Mouse (Mus musculus) embryonic facial prominence, embryonic 15.5 days (tissue): Measurements from ENCODE around the gene Rad21l. TPM values are rescaled to one million over a fixed set of nuclear protein-coding genes. Genes with fewer than 3 reads are reported as not detected.

Experiments used
- ATAC-seq: fragments of 200-750 bp; cut with Nextera tagmentation; 2 replicates; pipeline ENCODE4 v1.8.0; 2017; ENCODE audit warnings: low read depth, moderate TSS enrichment; ENCODE audit not compliant: insufficient number of reproducible peaks, low FRiP score, low TSS enrichment
- H3K27ac ChIP-seq: fragments of 300-500 bp; sonication (generic); replicated peaks from 2 replicates; pipeline ENCODE4 v1.5.1; 2015; ENCODE audit warnings: mild to moderate bottlenecking, inconsistent platforms
- H3K27me3 ChIP-seq: fragments of 300-500 bp; sonication (generic); 2 replicates; pipeline ENCODE4 v1.6.1; 2015; ENCODE audit warnings: inconsistent platforms
- H3K36me3 ChIP-seq: fragments of 300-500 bp; sonication (generic); 2 replicates; pipeline ENCODE4 v1.6.1; 2015; ENCODE audit warnings: mild to moderate bottlenecking, inconsistent platforms
- H3K4me1 ChIP-seq: fragments of 300-500 bp; sonication (generic); 2 replicates; pipeline ENCODE4 v1.6.1; 2015; ENCODE audit warnings: inconsistent platforms
- H3K4me2 ChIP-seq: fragments of 300-500 bp; sonication (generic); replicated peaks from 2 replicates; pipeline ENCODE4 v1.6.1; 2015; ENCODE audit warnings: mild to moderate bottlenecking, inconsistent platforms
- H3K4me3 ChIP-seq: fragments of 300-500 bp; sonication (generic); replicated peaks from 2 replicates; pipeline ENCODE4 v1.5.1; 2015; ENCODE audit warnings: mild to moderate bottlenecking, inconsistent platforms
- H3K9ac ChIP-seq: fragments of 300-500 bp; sonication (generic); 2 replicates; pipeline ENCODE4 v1.6.1; 2015; ENCODE audit warnings: inconsistent platforms
- H3K9me3 ChIP-seq: fragments of 300-500 bp; sonication (generic); replicated peaks from 2 replicates; pipeline ENCODE4 v1.6.1; 2016; ENCODE audit warnings: inconsistent platforms
- WGBS: fragments of 180-500 bp; shearing (Covaris S2); methylation state at CpG from one replicate; pipeline ENCODE4 v1.1.7; 2015; 5-methylcytosine and 5-hydroxymethylcytosine counted together
- polyA plus RNA-seq: library from polyadenylated mRNA; unstranded; fragments of >200 nt; fragmentation: Nextera tagmentation; extraction: Ambion mirVana; gene quantifications from 2 replicates; pipeline ENCODE4 v1.2.1, GENCODE M21; 2015

Rad21l gene
- polyA plus RNA-seq, result not detected in 2 replicates

- Histone ChIP-seq H3K4me3 (no peak within 1 kb of the TSS), H3K27ac (no peak within 1 kb of the TSS), H3K4me1 (peaks cover 5% of the 10 kb centered on the region; the same call in 1 of the 2 replicates), H3K9ac (no peak within 1 kb of the TSS), H3K4me2 (no peak within 1 kb of the TSS), H3K36me3 (no peaks in the 10 kb centered on the region), H3K9me3 (no peaks in the 10 kb centered on the region), H3K27me3 (peaks cover 10% of the 10 kb centered on the region; the same call in 1 of the 2 replicates)
- WGBS, result 69% methylated on average over 3 of the region's 3 CpGs
- ATAC-seq, result no peak
These were observed at the start of gene Rad21l for GRCm38 (mm10) chr2:151668433-151668832. Gene Rad21l, minus strand, starts transcription at chr2:151668533.

- WGBS, result 82% methylated on average over 2 of the region's 2 CpGs
- ATAC-seq, result no peak
- Histone ChIP-seq H3K4me3 (no peak overlapping the region), H3K4me1 (no peaks in the 10 kb centered on the region), H3K9me3 (no peaks in the 10 kb centered on the region), H3K27ac (no peak overlapping the region), H3K36me3 (peaks cover 44% of the 10 kb centered on the region), H3K9ac (no peak overlapping the region), H3K4me2 (no peak overlapping the region), H3K27me3 (no peaks in the 10 kb centered on the region)
These were observed 48.2 kb upstream of the Rad21l start for GRCm38 (mm10) chr2:151716318-151717055.

GRCm38 (mm10) chr2:151715526-151715925 is 47.2 kb upstream of the Rad21l start:
- H3K4me2 ChIP-seq, result no peak overlapping the region
- no peak overlapping the region for H3K4me3 ChIP-seq
- peaks cover 40% of the 10 kb centered on the region for H3K36me3 ChIP-seq
- H3K9me3 ChIP-seq, result no peaks in the 10 kb centered on the region
- no peaks in the 10 kb centered on the region for H3K27me3 ChIP-seq
- no peak for ATAC-seq
- WGBS, result 94% methylated on average over 4 of the region's 4 CpGs
- H3K4me1 ChIP-seq, result no peaks in the 10 kb centered on the region
- no peak overlapping the region for H3K27ac ChIP-seq
- no peak overlapping the region for H3K9ac ChIP-seq

- Histone ChIP-seq H3K27me3 (no peaks in the 10 kb centered on the region), H3K4me1 (no peaks in the 10 kb centered on the region), H3K9ac (no peak overlapping the region), H3K4me3 (no peak overlapping the region), H3K36me3 (peaks cover 13% of the 10 kb centered on the region), H3K27ac (no peak overlapping the region), H3K9me3 (no peaks in the 10 kb centered on the region), H3K4me2 (no peak overlapping the region)
- ATAC-seq, result no peak
- 27% methylated on average over 3 of the region's 3 CpGs for WGBS
These were observed 44.3 kb upstream of the Rad21l start for GRCm38 (mm10) chr2:151712647-151713046.

DNA sequence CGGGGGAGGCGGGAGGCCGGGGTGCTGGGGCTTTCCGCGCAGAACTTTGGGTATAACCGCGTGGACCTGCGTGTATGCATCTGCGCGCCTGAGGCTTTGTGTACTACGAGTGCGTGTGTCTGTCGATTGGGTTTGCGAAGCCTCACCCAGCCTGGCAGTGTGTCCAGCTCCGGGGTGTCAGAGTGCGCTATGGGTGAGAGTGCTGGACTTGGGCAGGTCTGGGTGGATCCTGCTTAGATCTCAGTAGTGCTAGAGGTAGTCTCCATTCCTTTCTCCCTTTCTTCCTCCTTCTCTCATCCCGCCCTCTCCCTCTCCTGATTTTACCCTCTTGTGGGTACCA is 34.5 kb upstream of the Rad21l start:
- ATAC-seq, result peak; percentile 18; the same call in 1 of the 2 replicates
- H3K27me3 ChIP-seq, result peaks cover 26% of the 10 kb centered on the region

GRCm38 (mm10) chr2:151702146-151702850 is 34.0 kb upstream of the Rad21l start:
- Histone ChIP-seq H3K9ac (peak overlapping the region; percentile 62), H3K4me2 (peak overlapping the region; percentile 100), H3K27me3 (peaks cover 26% of the 10 kb centered on the region), H3K4me3 (peak overlapping the region; percentile 60), H3K36me3 (no peaks in the 10 kb centered on the region), H3K4me1 (peaks cover 5% of the 10 kb centered on the region; the same call in 1 of the 2 replicates), H3K27ac (no peak overlapping the region), H3K9me3 (no peaks in the 10 kb centered on the region)
- peak; percentile 75 for ATAC-seq
- under 1% methylated on average over 93 of the region's 97 CpGs for WGBS

More for the DNA sequence above, 34.5 kb upstream of the Rad21l start:
- no peaks in the 10 kb centered on the region for H3K9me3 ChIP-seq
- no peaks in the 10 kb centered on the region for H3K36me3 ChIP-seq
- peak overlapping the region; percentile 100 for H3K4me2 ChIP-seq
- H3K27ac ChIP-seq, result no peak overlapping the region
- peak overlapping the region; percentile 60 for H3K4me3 ChIP-seq
- peak overlapping the region; percentile 62 for H3K9ac ChIP-seq
- H3K4me1 ChIP-seq, result peaks cover 5% of the 10 kb centered on the region; the same call in 1 of the 2 replicates
- WGBS, result 3% methylated on average over 17 of the region's 17 CpGs

DNA sequence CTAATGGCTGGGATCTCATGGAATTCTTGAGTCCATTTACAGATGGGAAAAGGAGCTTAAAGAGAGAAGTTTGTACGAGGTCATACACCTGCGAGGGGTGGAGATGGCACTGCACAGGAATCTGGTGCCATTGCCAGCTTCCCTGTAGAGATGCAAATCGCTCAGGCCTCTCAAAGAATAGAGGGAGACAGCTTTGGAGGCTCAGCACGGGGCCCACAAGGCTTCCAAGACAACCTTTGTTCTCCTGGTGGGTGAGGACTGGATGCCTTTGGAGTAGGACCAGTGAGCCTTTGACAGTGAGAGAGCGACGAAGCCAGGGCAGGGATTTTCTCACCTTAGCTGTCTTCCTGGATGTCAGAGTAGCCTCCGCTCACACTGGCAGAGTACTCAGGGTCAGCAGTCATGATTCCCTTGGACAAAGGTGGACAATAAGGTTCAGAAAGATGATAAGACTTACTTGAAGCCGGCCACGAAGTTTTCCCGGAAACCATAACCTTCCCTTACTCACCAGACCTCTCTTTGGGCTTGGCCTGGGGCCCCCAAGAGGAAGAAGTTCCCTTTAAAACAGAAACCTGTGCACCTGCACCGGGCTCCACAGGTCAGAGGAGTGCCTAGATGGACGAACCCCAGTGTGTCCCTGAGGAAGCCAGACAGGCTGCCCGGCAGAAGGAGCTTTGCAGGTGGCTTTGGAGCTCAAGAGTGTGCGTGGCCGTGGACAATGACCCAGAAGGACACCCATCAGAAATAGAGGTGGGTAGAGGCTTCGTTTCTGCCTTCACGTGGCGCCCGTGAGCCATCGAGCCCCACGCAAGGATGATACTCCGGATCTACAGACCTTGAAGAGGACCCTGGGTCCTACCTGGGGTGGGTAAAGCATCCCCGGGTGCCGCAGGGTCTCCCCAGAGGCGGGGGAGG is 33.2 kb upstream of the Rad21l start, which contains the start of gene Tmem74b:
Gene Tmem74b, plus strand, starts transcription at position 778 of the 915 bp plus-strand sequence.
- Histone ChIP-seq H3K4me2 (peak within 1 kb of the TSS; percentile 100), H3K27me3 (peaks cover 26% of the 10 kb centered on the region), H3K27ac (no peak within 1 kb of the TSS), H3K9ac (peak within 1 kb of the TSS; percentile 62), H3K4me3 (peak within 1 kb of the TSS; percentile 60), H3K4me1 (peaks cover 5% of the 10 kb centered on the region; the same call in 1 of the 2 replicates), H3K9me3 (no peaks in the 10 kb centered on the region), H3K36me3 (no peaks in the 10 kb centered on the region)
- no peak for ATAC-seq
- 5% methylated on average over 25 of the region's 25 CpGs for WGBS

DNA sequence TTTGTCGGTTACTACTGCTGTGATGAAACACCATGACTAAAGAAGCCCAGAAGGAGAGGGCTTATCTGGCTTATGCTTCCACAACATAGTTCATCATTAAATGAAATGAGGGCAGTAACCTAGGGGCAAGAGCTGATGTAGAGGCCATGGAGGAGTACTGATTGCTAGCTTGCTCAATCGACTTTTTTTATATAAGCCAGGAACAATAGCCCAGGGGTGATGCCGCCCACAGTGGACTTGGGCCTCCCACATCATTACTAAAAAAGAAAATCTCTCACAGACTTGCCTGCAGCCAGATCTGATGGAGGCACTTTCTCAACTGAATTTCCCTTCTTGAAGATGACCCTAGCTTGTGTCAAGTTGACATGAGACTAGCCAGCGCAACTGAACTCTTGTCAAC is 14.6 kb upstream of the Rad21l start:
- no peaks in the 10 kb centered on the region for H3K36me3 ChIP-seq
- H3K27me3 ChIP-seq, result no peaks in the 10 kb centered on the region
- no peak overlapping the region for H3K27ac ChIP-seq
- H3K9ac ChIP-seq, result no peak overlapping the region
- H3K9me3 ChIP-seq, result no peaks in the 10 kb centered on the region
- 83% methylated on average over 4 of the region's 4 CpGs for WGBS
- H3K4me2 ChIP-seq, result no peak overlapping the region
- H3K4me3 ChIP-seq, result no peak overlapping the region
- H3K4me1 ChIP-seq, result no peaks in the 10 kb centered on the region
- ATAC-seq, result no peak

GRCm38 (mm10) chr2:151682357-151682756 is 14.0 kb upstream of the Rad21l start:
- WGBS, result 63% methylated on average over 3 of the region's 3 CpGs

DNA sequence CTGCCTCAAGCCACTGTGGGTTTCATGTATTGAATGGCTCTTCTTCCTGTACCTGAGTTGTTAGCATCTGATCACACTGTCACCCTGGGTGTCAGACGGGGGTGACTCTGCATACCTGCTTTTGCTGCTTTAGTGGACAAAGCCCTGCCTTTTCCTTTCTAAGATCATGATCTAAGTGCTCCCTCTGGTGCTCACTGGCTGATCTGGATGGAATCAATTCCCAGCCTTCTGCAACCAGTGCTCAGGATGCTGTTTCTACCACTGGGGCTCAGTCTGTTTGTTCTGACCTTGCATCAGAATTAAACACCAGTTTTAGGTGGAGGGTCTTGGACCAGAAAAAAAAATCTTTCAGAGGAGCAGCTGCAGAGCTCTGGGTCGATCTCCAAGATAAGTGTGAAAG is 7.9 kb upstream of the Rad21l start:
- Histone ChIP-seq H3K4me2 (no peak overlapping the region), H3K27me3 (no peaks in the 10 kb centered on the region), H3K4me1 (no peaks in the 10 kb centered on the region), H3K9me3 (no peaks in the 10 kb centered on the region), H3K36me3 (no peaks in the 10 kb centered on the region), H3K4me3 (no peak overlapping the region), H3K9ac (no peak overlapping the region), H3K27ac (no peak overlapping the region)
- no peak for ATAC-seq
- WGBS, result 59% methylated on average over 2 of the region's 2 CpGs

More at GRCm38 (mm10) chr2:151682357-151682756, 14.0 kb upstream of the Rad21l start:
- H3K9me3 ChIP-seq, result no peaks in the 10 kb centered on the region
- H3K27me3 ChIP-seq, result no peaks in the 10 kb centered on the region
- no peak overlapping the region for H3K27ac ChIP-seq
- H3K4me1 ChIP-seq, result no peaks in the 10 kb centered on the region
- H3K36me3 ChIP-seq, result no peaks in the 10 kb centered on the region
- no peak overlapping the region for H3K4me2 ChIP-seq
- H3K4me3 ChIP-seq, result no peak overlapping the region
- H3K9ac ChIP-seq, result no peak overlapping the region
- no peak for ATAC-seq

GRCm38 (mm10) chr2:151670968-151671329 is 2.6 kb upstream of the Rad21l start:
- Histone ChIP-seq H3K4me2 (no peak overlapping the region), H3K36me3 (no peaks in the 10 kb centered on the region), H3K9ac (no peak overlapping the region), H3K27ac (no peak overlapping the region), H3K4me3 (no peak overlapping the region), H3K9me3 (no peaks in the 10 kb centered on the region), H3K4me1 (peaks cover 5% of the 10 kb centered on the region; the same call in 1 of the 2 replicates), H3K27me3 (peaks cover 10% of the 10 kb centered on the region; the same call in 1 of the 2 replicates)
- WGBS, result 21% methylated on average over 1 of the region's 1 CpGs
- ATAC-seq, result peak; percentile 47; the same call in 1 of the 2 replicates
